Mouse (Mus musculus) forelimb bud, embryonic 11.5 days (tissue): ENCODE measurements at regions not wholly inside any gene's neighbourhood (a gene's known extent, or its start where the extent isn't known, plus 50 kb on each side); places are given as distances from the start of the nearest gene placed in this dataset.
"Not testable (repeated sequence)": the region's sequence is repeated elsewhere in the genome, so short reads cannot be mapped to it uniquely, and the experiment has no call there.

Experiments used
- DNase-seq: peaks from one replicate; pipeline ENCODE4 v3.0.0-alpha.2; 2012; ENCODE audit warnings: low read depth, low spot score

GRCm38 (mm10) chr7:111843715-111844114 lies 63.9 kb upstream of the Galnt18 start:
- no peak for DNase-seq

GRCm38 (mm10) chr7:111840826-111841225 lies 61.0 kb upstream of the Galnt18 start:
- no peak for DNase-seq

GRCm38 (mm10) chr7:111838162-111838561 lies 58.4 kb upstream of the Galnt18 start:
- no peak for DNase-seq

GRCm38 (mm10) chr7:111834356-111834755 lies 54.6 kb upstream of the Galnt18 start:
- not testable (repeated sequence) for DNase-seq

GRCm38 (mm10) chr7:111829931-111830330 lies 50.2 kb upstream of the Galnt18 start:
- no peak for DNase-seq
